Mouse (Mus musculus) cerebellum, adult (tissue): Measurements from ENCODE around the gene Oaf.

ENCODE experiments used
- ATAC-seq: cut with Nextera tagmentation; 2 replicates; pipeline ENCODE4 v1.9.2; 2017; ENCODE audit warnings: mild to moderate bottlenecking, moderate library complexity, mixed read lengths; ENCODE audit not compliant: insufficient number of reproducible peaks, low FRiP score, low TSS enrichment

Oaf gene

DNA sequence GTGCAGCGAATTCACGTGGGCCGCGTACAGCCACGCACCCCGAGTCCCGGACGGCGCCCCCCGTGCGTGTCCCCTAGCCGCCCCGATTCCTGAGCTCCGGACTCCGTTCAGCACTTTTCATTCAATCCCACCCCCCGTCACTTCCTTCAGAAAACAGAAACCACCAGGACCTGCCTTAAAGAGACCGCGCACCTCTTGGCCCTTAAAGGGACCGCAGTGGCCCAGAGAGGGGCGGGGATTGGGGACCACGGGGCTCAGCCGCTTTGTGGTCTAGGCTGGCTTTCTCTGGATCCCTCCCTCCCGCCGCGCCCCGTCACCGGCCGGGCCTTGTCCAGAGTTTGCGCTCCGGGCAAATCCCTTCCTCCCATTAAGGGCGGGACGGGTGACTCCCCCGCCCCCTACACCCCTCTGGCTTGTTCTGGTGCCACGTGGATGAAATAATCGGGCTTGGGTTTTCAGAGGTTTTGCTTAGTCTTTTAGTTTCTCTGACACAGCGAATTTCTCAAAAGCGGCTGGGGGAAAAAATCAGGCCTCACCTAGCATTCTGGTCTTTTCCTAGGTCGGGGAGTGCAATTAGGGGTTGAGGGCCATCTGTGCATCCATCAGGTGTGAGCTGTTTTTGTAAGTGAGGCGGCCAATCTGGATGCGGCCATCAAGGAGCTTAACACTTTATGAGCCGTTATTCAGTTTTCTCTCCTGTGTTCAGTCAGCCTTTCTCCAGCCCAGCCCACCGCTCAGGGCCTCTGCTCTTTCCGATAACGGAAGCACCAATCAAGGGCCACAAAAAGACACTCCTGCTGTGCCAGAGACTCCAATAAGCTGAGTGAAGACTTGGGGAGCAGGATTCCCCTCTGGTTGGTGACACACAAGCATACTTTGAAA, at the start of gene Oaf:
TSS of gene Oaf (minus strand) at position 200 of the 882 bp plus-strand sequence.
- no peak for ATAC-seq

DNA sequence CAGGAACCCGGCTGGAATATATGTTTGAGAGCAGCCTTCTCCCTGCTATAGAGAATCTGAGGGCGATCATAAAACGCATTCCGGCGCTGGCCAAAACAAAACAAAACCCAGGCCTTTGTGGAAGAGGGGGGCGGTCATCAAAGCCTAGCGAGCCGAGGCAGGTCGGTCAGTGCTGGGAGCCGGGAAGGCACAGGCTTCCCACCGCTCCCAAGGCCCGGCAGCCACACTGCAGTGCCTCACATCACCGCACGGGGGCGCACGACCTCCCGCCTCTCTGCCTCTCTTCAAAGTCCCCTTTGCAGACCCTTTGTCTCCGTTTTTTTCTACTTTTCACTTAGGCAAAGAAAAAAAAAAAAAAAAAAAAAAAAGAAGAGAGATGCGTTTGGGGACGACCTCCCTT, 47.2 kb upstream of the Oaf start:
- no peak for ATAC-seq

DNA sequence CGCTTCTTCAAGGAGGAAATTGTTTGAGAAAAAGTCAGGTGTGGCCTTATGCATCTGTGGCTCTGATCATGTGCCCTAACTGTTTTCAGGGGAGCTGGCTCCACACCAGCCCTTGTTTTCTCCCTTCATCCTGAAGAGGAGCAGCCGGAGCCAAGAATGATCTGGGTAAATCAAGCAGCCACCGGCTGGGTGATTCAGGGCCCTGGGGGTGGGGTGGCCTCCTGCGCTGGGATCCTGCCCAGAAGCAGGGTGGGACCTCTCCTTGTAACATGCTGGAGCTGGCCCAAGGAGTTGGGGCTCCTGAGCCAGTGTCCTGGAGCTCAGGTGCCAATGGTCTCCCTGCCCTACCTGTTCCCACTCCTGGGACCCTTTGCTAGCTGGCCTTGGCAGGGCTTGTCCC, 45.6 kb upstream of the Oaf start:
- ATAC-seq, result no peak

DNA sequence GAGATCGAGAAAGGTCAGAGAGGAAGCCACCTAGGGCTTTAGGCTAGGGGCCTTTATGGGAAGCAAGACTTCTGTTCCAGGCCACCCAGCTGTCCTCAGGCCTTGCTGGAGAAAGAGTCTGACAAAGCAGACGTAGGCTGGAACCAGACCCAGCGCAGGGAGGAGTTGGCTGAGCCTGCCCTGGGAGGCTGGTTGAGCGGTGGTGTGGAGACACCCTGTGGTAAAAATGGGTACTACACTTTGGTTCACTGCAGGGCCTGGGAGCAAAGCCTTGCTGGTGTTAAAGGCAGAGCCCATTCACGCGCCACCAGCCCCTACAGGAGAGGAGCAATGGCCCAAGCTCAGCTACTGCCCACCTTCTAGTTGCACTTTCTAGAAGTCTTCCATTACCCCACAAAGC, 44.6 kb upstream of the Oaf start:
- ATAC-seq, result peak; percentile 71

DNA sequence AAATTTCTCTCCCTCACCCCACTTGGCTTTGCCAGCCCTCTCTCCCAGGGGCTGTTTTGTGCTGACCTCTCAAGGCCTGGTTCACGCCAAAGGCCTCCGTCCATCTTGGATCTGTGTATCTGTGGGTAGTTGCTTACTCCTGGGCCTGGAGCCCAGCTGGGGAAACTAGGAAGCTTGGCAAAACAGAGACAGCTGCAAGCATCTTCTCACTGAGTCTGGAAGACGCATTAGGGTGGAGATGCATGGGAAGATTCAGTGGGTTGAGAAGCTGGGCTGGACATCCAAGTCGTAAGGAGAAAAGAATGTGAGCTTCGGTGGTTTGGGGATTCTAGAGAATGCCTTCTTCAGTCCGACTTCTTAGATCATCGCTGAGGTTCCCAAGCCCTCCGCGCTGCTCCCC, 34.0 kb upstream of the Oaf start:
- ATAC-seq, result no peak

DNA sequence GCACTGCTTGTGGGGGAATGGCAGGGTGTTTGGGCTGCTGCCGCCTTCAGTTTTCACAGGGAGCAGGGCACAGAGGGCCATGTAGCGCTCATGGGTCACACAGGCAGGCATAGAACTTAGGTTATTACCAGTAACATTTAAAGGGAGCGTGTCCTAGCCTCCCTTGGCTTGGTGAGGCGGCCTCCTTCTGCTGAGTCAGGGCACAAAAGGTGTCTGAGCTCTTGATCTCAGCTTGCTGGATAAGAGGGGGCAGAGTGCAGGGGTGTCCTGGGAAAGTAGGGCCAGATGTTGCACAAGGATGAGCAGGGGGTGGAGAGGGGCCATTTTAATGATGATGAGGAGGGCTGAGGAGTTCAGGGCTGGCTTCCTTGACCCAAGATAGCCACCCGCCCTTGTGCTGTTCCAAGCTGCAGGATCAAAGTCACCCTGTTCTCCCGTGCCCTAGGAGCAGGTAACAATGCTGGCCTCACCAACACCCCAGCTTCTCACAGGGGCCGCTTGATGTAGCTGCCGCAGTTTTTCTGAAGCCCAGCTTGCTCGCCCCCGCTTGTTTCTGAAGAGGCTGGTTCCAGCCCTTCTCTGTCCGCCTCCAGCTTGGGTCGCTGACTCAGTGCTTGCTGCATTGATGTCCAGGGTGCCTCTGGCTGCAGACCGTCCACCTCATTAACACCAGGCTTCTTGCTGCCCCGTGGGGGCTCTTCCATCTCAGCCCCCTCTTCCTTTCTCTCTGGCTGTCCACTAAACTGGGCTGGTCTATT, 32.2 kb upstream of the Oaf start:
- no peak for ATAC-seq

DNA sequence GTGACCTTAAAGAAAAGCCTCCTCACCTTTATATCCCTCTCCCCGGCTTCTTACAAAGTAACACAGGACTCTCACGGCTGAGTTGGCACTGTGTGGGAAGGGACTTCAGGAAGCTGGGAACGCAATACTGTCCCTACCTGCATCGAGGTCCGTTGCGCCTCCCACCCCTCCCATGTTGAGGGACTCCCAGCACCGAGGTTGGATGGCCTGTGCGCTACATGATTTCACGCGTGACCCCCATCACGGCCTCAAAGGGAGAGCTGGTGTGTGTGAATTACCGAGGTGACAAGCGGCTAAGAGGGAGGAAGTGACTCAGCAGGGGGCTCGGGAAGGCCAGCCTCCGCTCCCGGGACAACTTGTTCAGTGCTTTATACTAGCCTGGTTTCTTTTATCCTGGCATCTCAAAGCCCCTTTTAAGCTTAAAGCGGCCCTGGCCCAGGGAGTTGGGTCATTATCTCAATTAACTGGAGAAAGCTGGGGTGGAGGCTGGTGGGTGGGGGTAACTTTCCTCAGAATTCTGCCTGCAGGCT, 31.1 kb upstream of the Oaf start:
- no peak for ATAC-seq

DNA sequence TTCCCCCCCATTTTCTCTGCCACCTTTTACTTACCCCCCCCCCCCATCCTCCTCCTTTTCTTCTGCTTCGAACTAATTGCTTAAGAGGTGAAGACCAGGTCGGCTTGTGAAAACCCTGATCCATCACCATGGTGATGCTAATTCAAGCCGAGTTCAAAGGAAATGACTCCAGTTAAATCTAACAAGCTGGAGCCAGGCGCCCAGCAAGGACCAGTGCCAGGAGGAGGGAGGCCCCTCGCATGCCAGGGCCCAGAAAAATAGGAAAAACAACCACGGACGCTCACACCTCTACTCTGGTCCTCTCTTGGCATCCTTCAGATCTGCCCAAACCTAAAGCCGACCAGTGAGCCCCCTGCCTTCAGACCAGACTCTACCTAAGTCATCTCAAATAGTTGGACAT, 29.5 kb upstream of the Oaf start:
- no peak for ATAC-seq

DNA sequence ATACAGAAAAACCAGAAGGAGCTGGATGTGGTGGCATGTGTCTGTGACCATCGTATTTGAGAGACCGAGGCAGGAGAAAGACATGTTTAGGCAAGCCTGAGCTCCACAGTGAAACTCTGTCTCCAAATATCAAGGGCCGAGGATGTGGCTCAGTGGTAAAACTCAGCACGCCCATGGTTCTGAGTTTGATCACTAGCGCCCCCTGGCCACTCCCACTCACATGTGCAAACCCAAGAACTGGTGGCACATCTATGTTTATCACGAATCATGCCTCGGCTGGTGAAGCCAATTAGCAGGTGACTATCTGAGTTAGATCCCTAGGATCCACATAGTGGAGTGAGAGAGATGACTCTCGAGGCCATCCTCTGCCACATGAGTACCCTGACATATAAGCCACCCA, 27.6 kb upstream of the Oaf start:
- ATAC-seq, result no peak

DNA sequence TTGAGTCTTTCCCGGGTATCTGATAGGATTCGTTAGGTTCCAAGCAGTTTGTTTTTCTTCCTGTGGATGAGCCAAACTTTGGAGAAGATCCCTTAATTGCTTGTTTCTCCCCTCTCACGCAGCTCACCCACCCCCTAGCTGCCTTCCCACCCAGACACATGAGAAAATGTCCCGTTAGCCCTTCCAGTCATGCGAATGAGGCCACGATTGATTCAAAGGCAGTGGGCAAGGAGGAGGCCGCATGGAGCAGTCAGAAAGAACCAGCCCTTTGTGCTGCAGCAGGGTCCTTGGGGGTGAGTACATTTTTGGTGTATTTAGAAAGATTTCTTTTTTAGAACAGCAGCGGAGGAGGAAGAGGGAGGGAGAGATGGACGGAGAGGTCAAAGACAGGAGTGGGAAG, 25.5 kb upstream of the Oaf start:
- ATAC-seq, result no peak

DNA sequence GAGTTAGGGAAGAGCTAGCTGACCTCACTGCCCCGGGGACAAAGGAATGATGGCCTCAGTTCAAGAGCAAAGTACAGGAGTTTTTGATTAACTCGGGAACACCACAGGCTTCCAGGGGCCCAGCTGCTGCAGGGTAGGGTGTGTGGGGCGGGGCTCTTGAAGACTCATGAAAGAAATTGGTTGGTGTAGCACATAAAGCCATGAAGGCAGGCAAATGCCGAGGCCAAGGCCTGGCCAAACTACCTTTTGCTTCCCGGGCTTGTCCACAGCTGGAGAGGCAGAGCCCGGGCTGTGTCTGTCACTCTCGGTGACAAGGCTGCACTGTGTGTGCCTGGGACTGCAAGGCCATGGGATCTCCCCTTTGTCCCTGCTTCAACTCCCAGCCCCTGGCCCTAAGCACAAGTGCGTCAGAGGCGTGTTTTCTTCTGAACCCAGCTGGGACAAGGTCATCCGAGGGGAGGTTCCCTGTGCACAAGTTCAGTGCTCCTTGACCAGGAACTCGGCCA, 24.3 kb upstream of the Oaf start:
- ATAC-seq, result no peak

DNA sequence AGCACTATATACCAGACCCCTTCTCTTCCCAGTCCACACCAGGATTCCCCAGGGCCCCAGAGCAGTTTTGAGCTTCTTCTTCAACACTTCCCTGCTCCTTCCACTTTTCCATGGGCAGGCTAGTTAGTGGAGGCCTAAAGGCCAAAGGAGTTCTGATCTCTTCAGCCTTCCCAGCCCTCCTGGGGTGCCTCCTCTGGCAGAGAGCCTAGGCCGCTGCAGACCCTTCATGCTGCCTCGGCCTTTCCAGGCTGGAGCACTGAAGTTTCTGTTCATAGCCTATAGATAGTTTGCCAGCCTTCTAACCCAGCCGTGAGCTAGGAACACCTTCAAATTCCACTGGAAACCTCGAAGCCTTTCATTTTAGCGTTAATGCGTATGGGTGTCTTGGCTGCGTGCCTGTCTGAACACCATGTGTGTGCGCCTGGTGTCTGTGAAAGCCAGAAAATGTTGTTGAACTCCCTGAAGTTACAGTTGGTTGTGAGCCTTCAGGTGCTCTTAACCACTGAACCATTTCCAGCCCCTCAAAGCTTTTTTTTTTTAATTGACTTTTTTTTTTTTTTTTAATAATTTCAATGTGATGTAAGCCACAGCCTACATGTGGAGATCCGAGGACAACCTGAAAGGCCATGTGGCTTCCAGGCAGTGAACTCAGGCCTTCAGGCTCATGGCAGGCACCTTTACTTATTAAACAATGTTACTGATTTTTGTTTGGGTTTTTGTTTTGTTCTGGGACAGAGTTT, 23.3 kb upstream of the Oaf start:
- ATAC-seq, result no peak

DNA sequence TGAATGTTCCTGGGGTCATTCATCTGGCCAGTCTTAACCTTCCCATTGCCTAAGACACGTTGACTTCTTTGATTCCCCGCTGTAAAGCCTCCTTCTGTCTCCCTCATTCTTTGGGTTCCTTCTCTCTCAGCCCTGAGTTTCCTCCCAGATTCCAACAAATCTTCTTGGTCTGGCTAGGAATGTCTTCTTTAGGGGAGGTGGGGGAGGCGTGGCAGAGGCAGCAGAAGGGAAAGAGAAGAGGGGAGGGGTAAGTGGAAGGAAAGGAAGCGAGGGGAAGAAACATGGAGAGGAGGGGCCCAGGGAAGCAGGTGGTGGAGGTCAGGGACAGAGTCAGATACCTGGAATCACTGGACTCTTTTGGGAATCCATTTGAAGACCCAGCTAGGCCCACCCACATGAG, 22.7 kb upstream of the Oaf start:
- ATAC-seq, result no peak

DNA sequence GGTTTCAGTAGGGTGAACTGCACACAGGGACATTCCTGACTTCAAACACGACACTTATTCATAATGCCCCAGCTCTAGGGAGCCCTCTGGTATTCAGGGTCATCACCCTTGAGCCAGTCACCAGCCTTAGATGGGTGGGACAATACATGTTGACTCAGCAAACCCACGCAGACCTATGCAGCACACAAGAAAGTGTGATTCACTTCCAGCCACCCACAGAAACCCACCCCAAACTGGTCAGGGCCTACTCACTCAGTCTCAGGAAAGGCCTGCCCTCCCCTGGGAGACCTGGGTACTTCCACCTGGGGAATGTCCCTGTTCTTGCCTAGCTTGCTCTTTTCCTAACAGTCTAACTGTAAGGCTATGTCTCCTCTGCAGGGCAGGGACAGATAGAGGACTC, 22.2 kb upstream of the Oaf start:
- no peak for ATAC-seq

DNA sequence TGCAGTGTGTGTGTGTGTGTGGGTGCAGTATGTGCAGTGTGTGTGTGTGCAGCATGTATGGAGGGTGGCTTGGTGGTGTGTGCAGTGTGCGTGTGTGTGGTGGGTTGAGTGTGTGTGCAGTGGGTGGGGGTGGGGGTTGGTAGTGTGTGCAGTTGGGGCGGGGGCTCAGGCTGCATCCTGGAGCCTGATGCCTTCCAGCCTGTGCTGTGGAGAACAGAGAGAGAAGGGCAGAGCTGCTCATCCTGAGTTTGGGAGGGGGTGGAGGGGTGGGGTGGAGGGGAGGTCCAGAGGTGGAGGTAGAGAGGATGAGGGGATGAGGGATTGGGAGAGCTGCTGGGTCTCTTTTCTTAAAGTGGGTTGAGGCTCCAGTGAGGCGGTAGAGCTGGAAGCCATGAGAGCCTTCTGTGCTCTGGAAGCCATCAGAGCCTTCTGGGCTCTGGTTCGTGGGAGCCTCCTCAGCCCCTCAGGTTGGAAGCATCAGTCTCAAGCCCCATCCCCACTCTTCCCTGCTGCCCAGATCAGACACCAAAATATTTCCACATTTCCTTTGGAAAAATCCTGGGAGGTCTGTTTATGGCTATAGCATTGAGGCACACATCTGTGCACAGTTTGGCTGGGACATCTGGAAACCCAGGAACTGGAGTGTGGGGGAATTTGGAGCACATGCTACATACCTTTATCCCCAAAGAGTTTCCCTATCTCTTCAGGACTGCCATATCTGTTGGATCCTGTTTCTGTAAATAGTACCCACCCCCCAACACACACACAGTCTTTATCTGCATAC, 21.6 kb upstream of the Oaf start:
- no peak for ATAC-seq

DNA sequence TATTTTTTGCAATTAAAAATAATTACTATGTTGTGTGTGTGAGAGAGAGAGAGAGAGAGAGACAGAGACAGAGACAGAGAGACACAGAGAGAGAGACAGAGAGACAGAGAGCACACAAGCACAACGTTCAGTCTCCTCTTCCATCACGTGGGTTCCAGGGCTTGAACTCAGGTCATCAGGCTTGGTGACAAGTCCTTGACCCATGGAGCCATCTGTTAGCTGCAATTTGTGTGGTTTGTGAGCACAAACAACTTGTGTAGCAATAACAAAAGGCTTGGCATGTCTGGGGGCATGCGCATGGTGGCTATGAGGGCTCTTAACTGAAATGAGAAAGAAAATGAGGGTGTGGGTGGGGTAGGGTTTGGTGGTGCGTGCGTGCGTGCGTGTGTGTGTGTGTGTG, 20.9 kb upstream of the Oaf start:
- ATAC-seq, result no peak

DNA sequence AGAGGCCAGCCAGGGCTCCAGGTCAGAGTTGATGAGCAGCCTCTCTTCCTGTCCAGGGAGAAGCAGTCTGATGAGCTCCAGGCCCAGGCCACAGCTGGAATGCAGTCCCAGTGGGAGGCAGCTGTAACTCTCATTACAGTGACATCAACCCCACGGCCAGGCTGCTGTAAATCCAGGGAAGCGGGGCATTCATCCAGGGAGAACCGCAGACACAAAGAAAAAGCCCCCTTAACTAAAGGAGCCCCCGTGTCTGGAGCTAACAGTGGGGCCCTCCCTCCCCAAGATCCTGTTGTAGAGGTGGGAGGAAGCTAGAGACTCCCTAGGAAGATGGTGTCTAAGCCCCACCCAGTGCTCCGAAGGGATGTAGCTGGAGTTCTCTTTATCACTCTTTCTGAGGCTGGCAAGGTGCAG, 13.6 kb upstream of the Oaf start:
- no peak for ATAC-seq

DNA sequence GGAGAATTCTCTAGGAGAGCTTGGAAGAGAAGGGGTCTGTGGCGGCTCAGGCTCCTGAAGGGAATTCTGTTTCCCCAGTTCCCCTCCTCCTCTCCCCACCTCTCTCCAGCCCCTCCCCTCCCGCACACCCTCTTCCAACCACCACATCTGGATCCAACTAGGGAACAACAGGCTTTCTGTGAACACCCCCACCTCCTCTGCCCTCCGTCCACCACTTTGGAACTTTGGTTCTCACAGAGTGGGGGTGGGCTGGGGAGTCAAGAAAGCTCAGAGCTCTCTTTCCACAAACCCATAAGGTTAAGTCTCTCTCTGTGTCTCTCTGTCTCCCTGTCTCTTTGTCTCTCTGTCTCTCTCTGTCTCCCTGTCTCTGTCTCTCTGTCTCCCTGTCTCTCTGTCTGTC, 13.1 kb upstream of the Oaf start:
- no peak for ATAC-seq

DNA sequence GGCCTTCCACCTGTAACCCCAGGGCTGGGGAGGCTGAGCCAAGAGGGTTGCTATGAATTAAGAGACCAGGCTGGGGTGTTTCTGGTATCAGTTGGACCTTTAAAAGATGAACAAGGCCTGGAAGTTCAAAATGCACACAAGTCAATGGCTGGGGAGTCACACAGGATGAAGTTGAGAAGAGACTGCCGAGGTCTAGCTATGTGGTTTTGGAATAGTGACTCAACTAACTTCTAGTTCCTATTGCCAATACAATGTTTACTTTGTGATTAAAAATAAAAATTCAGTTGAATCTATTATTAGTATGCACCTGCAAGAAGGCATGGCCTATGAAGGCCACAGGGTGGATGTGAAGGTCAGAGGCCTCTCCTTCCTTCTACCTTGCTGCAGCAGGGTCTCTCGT, 12.1 kb upstream of the Oaf start:
- no peak for ATAC-seq

DNA sequence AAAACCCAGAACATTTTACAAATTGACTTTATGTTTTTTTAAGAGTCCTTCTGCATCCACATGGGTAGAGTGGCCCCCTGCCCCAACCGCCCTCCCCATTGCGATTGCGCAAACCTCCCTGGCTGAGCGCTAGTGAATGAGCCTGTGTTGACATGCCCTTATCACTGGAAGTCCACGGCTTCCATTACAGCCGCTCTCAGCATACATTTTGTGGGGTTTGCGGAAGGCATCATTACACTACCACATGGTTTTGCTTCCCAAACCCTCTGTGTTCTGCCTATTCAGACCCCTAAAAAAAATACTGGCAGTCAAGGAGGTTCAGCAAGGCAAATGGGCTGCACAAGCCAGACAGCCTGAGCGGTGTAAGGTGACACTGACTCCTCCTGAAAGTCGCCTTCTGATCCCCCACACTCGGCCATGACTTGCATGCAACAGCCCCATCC, 7.0 kb upstream of the Oaf start:
- ATAC-seq, result no peak
